Mouse (Mus musculus) embryonic fibroblast, embryonic 13.5 days (primary cell): ENCODE measurements around the gene Ncoa6.

Experiments used
- CTCF ChIP-seq: IDR thresholded peaks from 2 replicates; pipeline ENCODE4 v1.5.1; 2011; ENCODE audit warnings: mild to moderate bottlenecking, control low read depth, low read length, moderate library complexity, borderline replicate concordance; ENCODE audit not compliant: insufficient read depth
- POLR2A ChIP-seq: IDR thresholded peaks from 2 replicates; pipeline ENCODE4 v1.6.1; 2011; ENCODE audit warnings: low read depth, mild to moderate bottlenecking, control low read depth, low read length, moderate library complexity

DNA sequence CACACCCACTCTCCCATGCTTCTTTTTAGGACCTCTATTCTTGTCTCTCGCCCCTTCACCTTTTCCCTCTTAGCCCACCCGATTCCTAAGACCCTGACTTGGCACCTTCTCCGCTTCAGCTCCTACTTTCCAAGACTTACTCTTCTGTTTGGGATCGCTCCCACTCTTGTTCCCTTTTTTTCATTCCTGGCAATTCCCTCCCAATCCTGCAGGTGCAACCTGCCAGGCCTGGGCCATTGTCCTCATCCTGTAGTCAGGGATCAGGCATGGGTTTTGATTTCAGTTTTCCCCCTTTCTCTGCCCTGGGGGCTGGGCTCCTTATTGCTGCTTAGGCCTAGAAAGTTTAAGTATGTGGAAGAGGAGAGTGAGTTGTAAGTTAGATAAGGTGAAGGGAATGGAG, 86.6 kb downstream of the Ncoa6 start:
- TF ChIP-seq POLR2A (no peak), CTCF (no peak)
